Mouse (Mus musculus): Measurements from ENCODE around the gene Stambpl1. TPM values are rescaled to one million over a fixed set of nuclear protein-coding genes. Genes with fewer than 3 reads are reported as not detected.
"Not testable (repeated sequence)": the region's sequence is repeated elsewhere in the genome, so short reads cannot be mapped to it uniquely, and the experiment has no call there.

Gene Stambpl1
- polyA plus RNA-seq, 1 experiment from 2014 or later = 6.5 TPM

DNA sequence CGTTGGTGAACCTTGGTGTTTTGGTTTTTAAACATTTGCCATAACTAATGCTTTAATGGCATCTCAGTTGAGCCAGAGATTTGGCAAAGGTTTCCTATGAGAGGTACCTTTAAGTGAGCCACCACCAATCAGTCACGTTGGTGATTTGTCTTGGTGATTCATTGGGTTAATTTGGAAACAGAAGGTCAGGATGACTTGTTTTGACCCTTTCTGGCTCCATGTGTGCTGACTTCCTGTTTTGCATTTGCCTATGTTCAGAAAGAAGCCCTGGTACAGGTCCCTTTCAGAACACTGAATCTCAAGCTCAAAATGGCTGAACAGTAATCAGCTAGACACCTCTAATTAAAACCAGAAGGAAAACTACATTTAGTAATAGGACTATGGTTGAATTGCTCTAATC, 7.5 kb downstream of the Stambpl1 start:
- Histone ChIP-seq H3K27ac (replicated peaks in 1 of 2; ENCODE audit: control insufficient read depth in 1 of 2, insufficient read depth in 1 of 2, low read depth in 2 of 2, low read length in 2 of 2) (no peak overlapping the region), H3K9me3 (ENCODE audit: control insufficient read depth, low read length) (no peaks in the 10 kb centered on the region), H3K9ac (ENCODE audit: low read length) (no peak overlapping the region), H3K4me2 (ENCODE audit: low read length) (no peak overlapping the region), H3K27me3 (ENCODE audit: control insufficient read depth, insufficient read depth, low read length) (no peaks in the 10 kb centered on the region), H3K4me1 (ENCODE audit: control insufficient read depth in 2 of 2, insufficient read depth in 2 of 2, low read length in 2 of 2) (no peaks in the 10 kb centered on the region), H3K36me3 (ENCODE audit: control insufficient read depth, insufficient read depth, low read length) (no peaks in the 10 kb centered on the region), H3K4me3 (ENCODE audit: control insufficient read depth in 1 of 2, insufficient read depth in 1 of 2, low read depth in 1 of 2, low read length in 2 of 2) (no peak overlapping the region)
- WGBS = 60% methylated on average over 2 of the region's 2 CpGs
- ATAC-seq (ENCODE audit: insufficient number of reproducible peaks, insufficient read depth, low FRiP score, low read depth) = no peak

DNA sequence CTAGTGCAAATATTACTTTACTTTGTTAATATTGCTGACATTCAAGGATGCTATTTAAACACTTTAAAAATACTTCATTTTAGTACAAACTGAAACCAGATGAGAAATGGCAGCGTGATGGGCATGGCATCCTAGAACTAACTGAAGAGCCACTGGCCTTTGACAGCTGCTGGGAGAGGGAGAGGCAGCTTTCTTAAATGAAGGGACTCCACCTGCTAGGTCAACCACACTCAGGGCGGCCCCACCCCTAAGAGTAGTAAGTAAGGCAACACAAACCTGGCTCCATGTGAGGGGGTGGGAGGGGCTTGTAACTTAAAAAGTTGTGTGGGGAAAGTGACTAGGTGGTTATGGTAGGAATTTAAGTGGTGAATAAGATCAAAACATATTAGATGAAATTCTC, 10.6 kb downstream of the Stambpl1 start:
- H3K36me3 ChIP-seq (ENCODE audit: control insufficient read depth, insufficient read depth, low read length) = no peaks in the 10 kb centered on the region
- H3K9ac ChIP-seq (ENCODE audit: low read length) = no peak overlapping the region
- no peaks in the 10 kb centered on the region for H3K4me1 ChIP-seq (ENCODE audit: control insufficient read depth in 2 of 2, insufficient read depth in 2 of 2, low read length in 2 of 2)
- no peak overlapping the region for H3K4me2 ChIP-seq (ENCODE audit: low read length)
- 78% methylated on average over 2 of the region's 2 CpGs for WGBS
- no peak for ATAC-seq (ENCODE audit: insufficient number of reproducible peaks, insufficient read depth, low FRiP score, low read depth)
- no peaks in the 10 kb centered on the region for H3K27me3 ChIP-seq (ENCODE audit: control insufficient read depth, insufficient read depth, low read length)
- H3K27ac ChIP-seq (replicated peaks in 1 of 2; ENCODE audit: control insufficient read depth in 1 of 2, insufficient read depth in 1 of 2, low read depth in 2 of 2, low read length in 2 of 2) = no peak overlapping the region
- H3K9me3 ChIP-seq (ENCODE audit: control insufficient read depth, low read length) = no peaks in the 10 kb centered on the region
- H3K4me3 ChIP-seq (ENCODE audit: control insufficient read depth in 1 of 2, insufficient read depth in 1 of 2, low read depth in 1 of 2, low read length in 2 of 2) = no peak overlapping the region

DNA sequence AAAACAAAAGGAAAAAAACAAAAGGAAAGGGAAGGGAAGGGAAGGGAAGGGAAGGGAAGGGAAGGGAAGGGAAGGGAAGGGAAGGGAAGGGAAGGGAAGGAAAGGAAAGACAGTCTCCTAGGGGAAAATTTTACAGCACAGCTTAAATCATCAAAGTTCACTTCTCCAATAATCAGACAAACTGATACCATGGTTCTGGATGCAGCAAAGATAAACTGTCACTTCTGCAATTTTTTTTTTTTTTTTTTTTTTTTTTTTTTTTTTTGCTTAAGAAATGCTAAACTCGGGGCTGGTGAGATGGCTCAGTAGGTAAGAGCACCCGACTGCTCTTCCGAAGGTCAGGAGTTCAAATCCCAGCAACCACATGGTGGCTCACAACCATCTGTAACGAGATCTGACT, 14.1 kb downstream of the Stambpl1 start:
- H3K9me3 ChIP-seq (ENCODE audit: control insufficient read depth, low read length) = not testable (repeated sequence)

DNA sequence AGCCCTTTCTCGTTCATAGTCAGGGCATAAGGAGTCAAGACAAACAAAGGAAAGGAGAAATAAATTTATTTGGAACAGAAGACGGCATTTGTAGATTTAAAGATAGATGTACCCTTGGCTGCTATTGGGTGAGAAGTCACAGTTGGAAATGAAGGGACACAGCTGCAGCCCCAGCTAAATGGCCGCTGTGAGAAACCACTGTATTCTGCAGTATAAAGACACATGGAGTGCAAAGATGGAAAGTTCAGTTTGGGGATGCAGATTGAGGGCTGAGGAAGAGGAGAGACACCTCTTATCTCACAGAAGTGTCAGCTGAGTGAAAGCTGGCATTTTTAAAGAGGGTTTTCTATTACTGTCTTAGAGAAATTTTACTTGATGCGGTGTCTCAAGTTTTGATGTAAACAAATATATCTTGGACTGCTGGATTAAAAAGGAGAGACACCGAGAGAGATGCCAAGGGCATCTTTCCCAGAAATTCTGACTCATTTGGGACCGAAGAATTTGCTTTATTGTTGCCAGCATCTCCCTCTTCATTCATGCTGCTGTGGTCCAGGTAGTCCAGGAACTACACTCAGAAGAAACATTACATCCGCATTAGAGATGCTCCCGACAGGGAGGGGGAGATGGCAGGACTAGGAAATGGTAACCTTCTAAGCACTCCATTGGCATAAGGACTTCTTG, 14.9 kb downstream of the Stambpl1 start:
- Histone ChIP-seq H3K4me3 (ENCODE audit: control insufficient read depth in 1 of 2, insufficient read depth in 1 of 2, low read depth in 1 of 2, low read length in 2 of 2) (no peak overlapping the region), H3K36me3 (ENCODE audit: control insufficient read depth, insufficient read depth, low read length) (no peaks in the 10 kb centered on the region), H3K27me3 (ENCODE audit: control insufficient read depth, insufficient read depth, low read length) (no peaks in the 10 kb centered on the region), H3K9me3 (ENCODE audit: control insufficient read depth, low read length) (no peaks in the 10 kb centered on the region), H3K4me2 (ENCODE audit: low read length) (no peak overlapping the region), H3K4me1 (ENCODE audit: control insufficient read depth in 2 of 2, insufficient read depth in 2 of 2, low read length in 2 of 2) (no peaks in the 10 kb centered on the region), H3K27ac (replicated peaks in 1 of 2; ENCODE audit: control insufficient read depth in 1 of 2, insufficient read depth in 1 of 2, low read depth in 2 of 2, low read length in 2 of 2) (no peak overlapping the region), H3K9ac (ENCODE audit: low read length) (no peak overlapping the region)
- 77% methylated on average over 8 of the region's 8 CpGs for WGBS
- ATAC-seq (ENCODE audit: insufficient number of reproducible peaks, insufficient read depth, low FRiP score, low read depth) = no peak

More for the DNA sequence above, 14.1 kb downstream of the Stambpl1 start:
- not testable (repeated sequence) for H3K27me3 ChIP-seq (ENCODE audit: control insufficient read depth, insufficient read depth, low read length); H3K36me3 ChIP-seq (ENCODE audit: control insufficient read depth, insufficient read depth, low read length); H3K9ac ChIP-seq (ENCODE audit: low read length); H3K27ac ChIP-seq (replicated peaks in 1 of 2; ENCODE audit: control insufficient read depth in 1 of 2, insufficient read depth in 1 of 2, low read depth in 2 of 2, low read length in 2 of 2); H3K4me1 ChIP-seq (ENCODE audit: control insufficient read depth in 2 of 2, insufficient read depth in 2 of 2, low read length in 2 of 2); H3K4me3 ChIP-seq (ENCODE audit: control insufficient read depth in 1 of 2, insufficient read depth in 1 of 2, low read depth in 1 of 2, low read length in 2 of 2); ATAC-seq (ENCODE audit: insufficient number of reproducible peaks, insufficient read depth, low FRiP score, low read depth); H3K4me2 ChIP-seq (ENCODE audit: low read length)
- 70% methylated on average over 4 of the region's 4 CpGs for WGBS

DNA sequence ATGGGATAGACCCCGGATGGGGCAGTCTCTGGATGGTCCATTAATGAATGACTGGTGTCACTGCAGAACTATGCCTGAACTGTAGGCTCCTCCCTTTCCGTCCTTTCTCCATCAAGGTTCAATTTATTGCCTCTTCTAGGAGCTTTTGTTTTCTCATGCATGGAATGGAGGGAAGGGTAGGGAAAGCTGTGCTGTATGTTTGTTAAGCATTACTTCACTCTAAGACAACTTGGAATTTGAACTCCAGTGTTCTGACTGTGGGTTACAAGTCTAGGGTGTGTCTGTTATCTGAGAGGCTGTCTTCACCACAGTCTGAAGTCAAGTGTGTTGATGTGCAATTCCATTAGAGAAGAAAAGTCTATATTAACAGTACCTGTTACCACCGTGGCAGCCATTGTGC, 17.0 kb downstream of the Stambpl1 start:
- Histone ChIP-seq H3K9ac (ENCODE audit: low read length) (no peak overlapping the region), H3K27me3 (ENCODE audit: control insufficient read depth, insufficient read depth, low read length) (no peaks in the 10 kb centered on the region), H3K4me3 (ENCODE audit: control insufficient read depth in 1 of 2, insufficient read depth in 1 of 2, low read depth in 1 of 2, low read length in 2 of 2) (no peak overlapping the region), H3K4me2 (ENCODE audit: low read length) (no peak overlapping the region), H3K27ac (replicated peaks in 1 of 2; ENCODE audit: control insufficient read depth in 1 of 2, insufficient read depth in 1 of 2, low read depth in 2 of 2, low read length in 2 of 2) (no peak overlapping the region), H3K9me3 (ENCODE audit: control insufficient read depth, low read length) (no peaks in the 10 kb centered on the region), H3K4me1 (ENCODE audit: control insufficient read depth in 2 of 2, insufficient read depth in 2 of 2, low read length in 2 of 2) (no peaks in the 10 kb centered on the region), H3K36me3 (ENCODE audit: control insufficient read depth, insufficient read depth, low read length) (no peaks in the 10 kb centered on the region)
- ATAC-seq (ENCODE audit: insufficient number of reproducible peaks, insufficient read depth, low FRiP score, low read depth) = no peak
- 61% methylated on average over 3 of the region's 3 CpGs for WGBS

DNA sequence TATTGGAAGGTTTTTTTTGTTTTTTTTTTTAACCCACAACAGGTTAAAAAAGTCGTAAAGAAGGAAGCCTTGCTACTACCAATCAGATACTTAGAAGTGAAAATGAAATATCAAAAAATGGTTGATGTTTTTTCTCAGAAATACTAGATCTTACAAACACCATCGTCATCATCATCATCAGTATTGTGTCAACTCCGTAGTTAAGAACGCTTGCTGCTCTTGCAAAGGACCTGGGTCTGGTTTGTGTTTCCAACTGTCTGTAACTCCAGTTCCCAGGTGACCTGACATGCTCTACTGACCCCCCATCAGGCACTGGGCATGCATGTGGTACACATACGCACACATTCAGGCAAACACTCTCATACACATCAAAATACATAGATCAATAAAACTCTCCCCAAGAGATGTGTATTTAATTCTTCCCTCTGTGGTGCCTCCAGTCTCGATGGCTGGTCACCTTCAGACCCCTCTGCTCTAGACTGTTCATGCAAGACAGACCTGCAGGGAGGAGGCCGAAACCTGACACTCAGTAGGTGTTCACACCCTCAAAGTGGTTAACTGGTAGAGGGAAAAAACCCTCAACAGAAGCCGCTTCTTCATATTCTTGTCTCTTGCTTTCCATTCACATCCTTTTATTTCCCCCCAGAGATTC, 18.0 kb downstream of the Stambpl1 start:
- no peaks in the 10 kb centered on the region for H3K4me1 ChIP-seq (ENCODE audit: control insufficient read depth in 2 of 2, insufficient read depth in 2 of 2, low read length in 2 of 2)
- no peak overlapping the region for H3K4me3 ChIP-seq (ENCODE audit: control insufficient read depth in 1 of 2, insufficient read depth in 1 of 2, low read depth in 1 of 2, low read length in 2 of 2)
- no peak overlapping the region for H3K9ac ChIP-seq (ENCODE audit: low read length)
- no peak for ATAC-seq (ENCODE audit: insufficient number of reproducible peaks, insufficient read depth, low FRiP score, low read depth)
- no peaks in the 10 kb centered on the region for H3K9me3 ChIP-seq (ENCODE audit: control insufficient read depth, low read length)
- no peak overlapping the region for H3K27ac ChIP-seq (replicated peaks in 1 of 2; ENCODE audit: control insufficient read depth in 1 of 2, insufficient read depth in 1 of 2, low read depth in 2 of 2, low read length in 2 of 2)
- 82% methylated on average over 8 of the region's 8 CpGs for WGBS
- H3K36me3 ChIP-seq (ENCODE audit: control insufficient read depth, insufficient read depth, low read length) = no peaks in the 10 kb centered on the region
- H3K27me3 ChIP-seq (ENCODE audit: control insufficient read depth, insufficient read depth, low read length) = no peaks in the 10 kb centered on the region
- no peak overlapping the region for H3K4me2 ChIP-seq (ENCODE audit: low read length)

DNA sequence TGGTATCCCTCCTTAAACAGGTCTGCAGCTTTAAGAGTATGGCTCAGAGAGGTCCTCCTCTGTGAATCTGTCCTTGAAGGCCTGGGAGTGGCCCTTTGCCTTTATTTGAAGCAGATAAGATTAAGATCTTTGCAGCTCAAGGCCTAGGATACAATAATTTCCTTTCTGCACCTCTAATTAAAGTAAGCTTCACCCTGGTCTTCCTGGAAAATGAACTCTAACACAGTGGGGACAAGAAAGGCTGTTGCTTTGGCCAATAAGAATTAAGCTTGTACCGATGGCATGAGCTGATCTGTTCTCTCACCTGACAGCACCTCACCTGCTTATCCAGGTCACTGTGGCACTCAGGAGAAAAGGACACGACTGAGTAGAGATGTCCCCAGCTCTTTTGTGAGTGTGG, 18.8 kb downstream of the Stambpl1 start:
- 56% methylated on average over 2 of the region's 2 CpGs for WGBS

More for the DNA sequence above, 18.8 kb downstream of the Stambpl1 start:
- H3K4me3 ChIP-seq (ENCODE audit: control insufficient read depth in 1 of 2, insufficient read depth in 1 of 2, low read depth in 1 of 2, low read length in 2 of 2) = no peak overlapping the region
- ATAC-seq (ENCODE audit: insufficient number of reproducible peaks, insufficient read depth, low FRiP score, low read depth) = no peak
- no peaks in the 10 kb centered on the region for H3K4me1 ChIP-seq (ENCODE audit: control insufficient read depth in 2 of 2, insufficient read depth in 2 of 2, low read length in 2 of 2)
- H3K27me3 ChIP-seq (ENCODE audit: control insufficient read depth, insufficient read depth, low read length) = no peaks in the 10 kb centered on the region
- H3K9ac ChIP-seq (ENCODE audit: low read length) = no peak overlapping the region
- no peaks in the 10 kb centered on the region for H3K9me3 ChIP-seq (ENCODE audit: control insufficient read depth, low read length)
- no peak overlapping the region for H3K4me2 ChIP-seq (ENCODE audit: low read length)
- no peak overlapping the region for H3K27ac ChIP-seq (replicated peaks in 1 of 2; ENCODE audit: control insufficient read depth in 1 of 2, insufficient read depth in 1 of 2, low read depth in 2 of 2, low read length in 2 of 2)
- no peaks in the 10 kb centered on the region for H3K36me3 ChIP-seq (ENCODE audit: control insufficient read depth, insufficient read depth, low read length)
